Mouse (Mus musculus) hindlimb bud, embryonic 11.5 days (tissue): ENCODE measurements at regions not wholly inside any gene's neighbourhood (a gene's known extent, or its start where the extent isn't known, plus 50 kb on each side); places are given as distances from the start of the nearest gene placed in this dataset.

Source experiments
- DNase-seq: peaks from one replicate; pipeline ENCODE4 v3.0.0-alpha.2; 2012; ENCODE audit warnings: low read depth, low spot score; ENCODE audit errors: extremely low spot score

- DNase-seq, result no peak
Observed at GRCm38 (mm10) chr2:137457061-137457753, 340.8 kb upstream of the Jag1 start.

GRCm38 (mm10) chr2:137456436-137456835 lies 340.0 kb upstream of the Jag1 start:
- DNase-seq, result no peak

GRCm38 (mm10) chr2:137446919-137447318 lies 330.5 kb upstream of the Jag1 start:
- no peak for DNase-seq

- no peak for DNase-seq
Observed at GRCm38 (mm10) chr2:137437741-137438140, 321.3 kb upstream of the Jag1 start.

GRCm38 (mm10) chr2:137436161-137436560 lies 319.7 kb upstream of the Jag1 start:
- no peak for DNase-seq

- DNase-seq, result no peak
Observed at GRCm38 (mm10) chr2:137422656-137423055, 306.2 kb upstream of the Jag1 start.

GRCm38 (mm10) chr2:137419678-137420077 lies 303.2 kb upstream of the Jag1 start:
- DNase-seq, result no peak

GRCm38 (mm10) chr2:137417691-137418090 lies 301.2 kb upstream of the Jag1 start:
- DNase-seq, result no peak

- no peak for DNase-seq
Observed at GRCm38 (mm10) chr2:137413432-137413831, 297.0 kb upstream of the Jag1 start.

GRCm38 (mm10) chr2:137409611-137410010 lies 293.2 kb upstream of the Jag1 start:
- no peak for DNase-seq

- no peak for DNase-seq
Observed at GRCm38 (mm10) chr2:137408294-137408693, 291.9 kb upstream of the Jag1 start.

GRCm38 (mm10) chr2:137393486-137393885 lies 277.0 kb upstream of the Jag1 start:
- peak; percentile 79 for DNase-seq

- no peak for DNase-seq
Observed at GRCm38 (mm10) chr2:137379816-137380215, 263.4 kb upstream of the Jag1 start.

- DNase-seq, result no peak
Observed at GRCm38 (mm10) chr2:137375346-137375745, 258.9 kb upstream of the Jag1 start.

- no peak for DNase-seq
Observed at GRCm38 (mm10) chr2:137371062-137371461, 254.6 kb upstream of the Jag1 start.

GRCm38 (mm10) chr2:137363006-137363405 lies 246.6 kb upstream of the Jag1 start:
- no peak for DNase-seq

GRCm38 (mm10) chr2:137357181-137357738 lies 240.8 kb upstream of the Jag1 start:
- no peak for DNase-seq

- no peak for DNase-seq
Observed at GRCm38 (mm10) chr2:137343736-137344135, 227.3 kb upstream of the Jag1 start.

- no peak for DNase-seq
Observed at GRCm38 (mm10) chr2:137329995-137330394, 213.6 kb upstream of the Jag1 start.

- DNase-seq, result no peak
Observed at GRCm38 (mm10) chr2:137323445-137323844, 207.0 kb upstream of the Jag1 start.

- no peak for DNase-seq
Observed at GRCm38 (mm10) chr2:137310511-137310910, 194.1 kb upstream of the Jag1 start.

- peak; percentile 28 for DNase-seq
Observed at GRCm38 (mm10) chr2:137308116-137308515, 191.7 kb upstream of the Jag1 start.
